Mouse (Mus musculus) brain, embryonic 14.5 days (tissue): ENCODE measurements at regions not wholly inside any gene's neighbourhood (a gene's known extent, or its start where the extent isn't known, plus 50 kb on each side); places are given as distances from the start of the nearest gene placed in this dataset.
"Not testable (repeated sequence)": the region's sequence is repeated elsewhere in the genome, so short reads cannot be mapped to it uniquely, and the experiment has no call there.

Experiments used
- DNase-seq: peaks from one replicate; pipeline ENCODE4 v3.0.0-alpha.2; 2011; ENCODE audit warnings: low read depth
- CTCF ChIP-seq: fragments of 200-500 bp; IDR thresholded peaks from 2 replicates; pipeline ENCODE4 v1.5.1; 2012; ENCODE audit warnings: inconsistent platforms, mild to moderate bottlenecking, moderate library complexity, borderline replicate concordance; ENCODE audit not compliant: insufficient read depth, insufficient read length; ENCODE audit errors: extremely low read depth
- POLR2A ChIP-seq: fragments of 200-500 bp; IDR thresholded peaks from 2 replicates; pipeline ENCODE4 v1.6.1; 2012; ENCODE audit warnings: mild to moderate bottlenecking, inconsistent platforms, borderline replicate concordance; ENCODE audit not compliant: poor library complexity, insufficient read depth, insufficient read length, severe bottlenecking; ENCODE audit errors: extremely low read depth

- TF ChIP-seq CTCF (peak; percentile 10; the same call in 1 of the 2 replicates), POLR2A (no peak)
- DNase-seq, result peak; percentile 28
Measured at GRCm38 (mm10) chr16:20895734-20896133, 161.4 kb upstream of the Thpo start.

DNA sequence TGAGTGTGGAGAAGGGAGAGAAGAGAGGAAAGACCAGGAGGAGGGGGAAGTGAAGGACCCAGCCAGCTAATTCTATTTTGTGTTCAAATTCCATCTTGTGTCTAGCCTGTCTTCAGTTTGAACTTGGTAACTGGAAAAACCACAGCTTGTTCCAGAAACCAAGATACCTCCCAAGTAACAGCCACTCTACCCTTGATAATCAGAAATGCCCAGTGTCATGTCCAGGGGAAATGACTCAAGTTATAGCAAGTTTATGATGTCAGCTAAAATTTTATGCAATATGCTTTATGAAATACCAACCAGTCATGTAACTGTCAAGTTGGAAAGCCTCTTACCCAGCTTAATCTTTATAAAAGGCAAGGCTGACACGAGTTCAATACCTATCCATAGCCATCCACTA, 137.4 kb upstream of the Thpo start:
- DNase-seq, result no peak
- no peak for TF ChIP-seq POLR2A
- no peak for TF ChIP-seq CTCF

- TF ChIP-seq POLR2A (no peak), CTCF (no peak)
- no peak for DNase-seq
Measured at GRCm38 (mm10) chr16:20866771-20867170, 132.5 kb upstream of the Thpo start.

- no peak for DNase-seq
- no peak for TF ChIP-seq POLR2A
- no peak for TF ChIP-seq CTCF
Measured at GRCm38 (mm10) chr16:20861256-20861655, 126.9 kb upstream of the Thpo start.

GRCm38 (mm10) chr16:20860606-20861005, 126.3 kb upstream of the Thpo start:
- not testable (repeated sequence) for DNase-seq

- peak; percentile 29 for DNase-seq
- TF ChIP-seq CTCF (no peak), POLR2A (no peak)
Measured at GRCm38 (mm10) chr16:20854696-20855213, 120.4 kb upstream of the Thpo start.

DNA sequence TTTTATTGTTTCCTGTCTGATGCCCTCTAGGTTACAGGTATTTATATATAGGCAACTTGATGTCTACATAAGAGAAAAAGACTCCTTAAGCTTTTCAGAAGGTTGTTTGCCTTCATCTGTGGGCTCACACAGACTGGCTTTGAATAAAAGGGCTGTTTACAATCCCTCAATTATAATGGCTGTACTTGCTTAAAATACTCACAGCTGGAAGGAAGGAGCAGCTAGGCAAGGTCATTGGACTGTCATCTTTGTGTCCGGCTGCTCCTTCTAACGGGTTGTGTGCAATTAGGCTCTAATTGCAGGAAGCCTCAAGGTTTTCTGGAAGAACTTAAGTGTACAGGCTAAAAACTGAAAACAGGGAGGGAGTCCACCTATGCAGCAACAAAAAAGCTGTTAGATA, 103.8 kb upstream of the Thpo start:
- DNase-seq, result no peak
- no peak for TF ChIP-seq CTCF
- no peak for TF ChIP-seq POLR2A

DNA sequence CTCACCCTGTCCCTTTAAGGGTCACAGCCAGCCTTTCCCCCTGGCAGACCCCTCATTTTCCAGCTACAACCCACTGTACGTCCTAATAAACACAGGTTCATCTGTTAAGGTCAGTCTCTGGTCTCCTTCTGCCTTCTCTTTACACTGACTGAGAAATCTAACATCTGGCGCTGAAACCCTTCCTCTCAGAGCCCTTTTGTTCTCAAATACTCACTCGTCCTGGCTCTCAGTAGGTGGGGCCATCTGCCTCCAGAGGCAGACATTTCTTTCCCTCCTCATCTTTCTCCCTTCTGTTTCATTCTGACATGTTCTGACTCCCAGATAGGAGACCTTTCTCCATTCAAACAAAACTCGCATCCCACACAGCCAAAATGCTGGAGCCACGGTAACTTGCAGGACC, 102.6 kb upstream of the Thpo start:
- no peak for DNase-seq
- TF ChIP-seq CTCF, result no peak
- TF ChIP-seq POLR2A, result no peak

DNA sequence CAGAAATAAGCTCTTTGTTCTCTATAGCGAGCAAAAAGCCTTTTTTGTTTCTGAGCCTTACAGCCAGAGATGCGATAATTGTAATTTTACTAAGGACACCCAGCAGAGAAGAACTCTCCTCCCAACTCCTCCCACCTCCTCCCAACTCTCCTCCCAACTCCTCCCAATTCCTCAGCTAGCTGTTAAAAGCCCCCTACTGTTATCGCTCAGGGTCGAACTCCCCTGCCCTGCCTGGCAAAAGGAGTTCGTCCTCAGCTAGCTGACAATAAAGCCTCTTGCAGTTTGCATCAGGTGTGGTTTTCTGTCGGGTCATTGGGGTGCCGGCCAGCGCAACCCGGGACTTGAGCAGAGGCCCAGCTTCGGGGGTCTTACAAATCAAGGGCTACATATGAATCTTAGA, 99.5 kb upstream of the Thpo start:
- DNase-seq, result not testable (repeated sequence)

- DNase-seq, result no peak
- no peak for TF ChIP-seq CTCF
- TF ChIP-seq POLR2A, result no peak
Measured at GRCm38 (mm10) chr16:20833301-20833700, 99.0 kb upstream of the Thpo start.

DNA sequence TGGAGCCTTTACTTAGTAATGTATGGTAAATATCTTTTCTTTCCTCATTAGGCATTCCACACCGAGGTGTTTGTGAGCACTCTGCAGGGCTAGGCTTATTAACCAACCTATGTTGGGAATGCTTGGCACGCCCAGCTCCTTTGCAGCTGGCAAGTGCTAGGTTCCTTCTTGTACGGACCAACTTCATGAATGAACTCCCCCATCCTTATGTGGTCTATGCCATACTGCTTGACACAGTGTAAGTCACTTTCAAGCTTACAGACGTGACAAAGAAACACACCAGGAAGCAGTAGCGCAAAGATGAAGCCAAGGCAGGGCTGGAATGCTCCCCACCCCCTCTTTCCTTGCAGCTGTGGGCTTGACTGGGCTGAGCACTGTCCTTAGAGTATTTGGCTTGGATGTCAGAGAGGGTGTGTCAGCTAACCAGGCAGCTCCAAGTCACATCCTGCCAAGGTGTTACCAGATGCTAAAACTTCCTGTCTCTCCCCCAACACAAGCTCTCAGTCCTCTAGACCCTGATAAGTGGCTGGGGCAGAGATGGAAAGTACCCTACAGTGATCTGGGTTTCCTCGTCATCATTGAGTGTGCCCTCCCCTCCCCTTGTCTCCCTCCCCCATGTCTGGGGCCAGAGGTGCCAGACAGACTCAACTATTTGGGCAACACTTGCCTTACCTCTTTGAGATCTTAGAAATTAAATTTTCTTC, 95.6 kb upstream of the Thpo start:
- TF ChIP-seq CTCF (no peak), POLR2A (no peak)
- DNase-seq, result no peak

DNA sequence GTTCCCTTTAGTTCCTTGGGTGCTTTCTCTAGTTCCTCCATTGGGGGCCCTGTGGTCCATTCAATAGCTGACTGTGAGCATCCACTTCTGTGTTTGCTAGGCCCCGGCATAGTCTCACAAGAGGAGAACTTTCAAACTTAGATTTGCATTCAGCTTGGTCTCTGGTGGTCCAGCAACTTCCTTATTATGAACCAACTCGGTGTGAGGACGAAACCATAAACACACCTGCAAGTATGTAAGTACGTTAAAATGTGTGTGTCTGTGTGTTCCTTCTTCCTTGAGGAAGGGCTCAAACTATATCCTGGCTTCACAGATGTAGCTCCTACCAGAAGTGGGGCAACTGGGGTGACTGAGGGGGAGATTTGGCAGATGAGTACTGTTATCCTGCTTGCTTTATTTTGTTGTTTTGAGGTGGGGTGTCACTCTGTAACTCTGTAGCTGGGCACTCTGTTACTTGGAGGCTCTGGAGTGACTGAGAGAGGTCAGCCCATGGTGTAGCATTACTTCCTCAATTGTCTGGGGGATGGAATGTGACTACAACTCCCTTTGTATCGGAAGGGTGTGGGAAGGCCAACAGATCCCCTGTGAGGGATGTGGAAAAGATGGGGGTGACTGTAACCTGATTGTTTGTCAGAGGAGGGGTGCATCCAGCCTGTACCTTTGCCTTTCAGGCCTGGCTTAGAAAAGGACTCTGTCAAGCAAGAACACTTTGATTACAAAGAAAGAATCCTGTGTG, 94.9 kb upstream of the Thpo start:
- TF ChIP-seq POLR2A (no peak), CTCF (no peak)
- DNase-seq, result no peak
